Mouse (Mus musculus) heart, postnatal 0 days (tissue): ENCODE measurements around the gene Nup107. TPM values are rescaled to one million over a fixed set of nuclear protein-coding genes. Genes with fewer than 3 reads are reported as not detected.

Source experiments
- ATAC-seq: fragments of 200-750 bp; cut with Nextera tagmentation; 2 replicates; pipeline ENCODE4 v1.8.0; 2017; ENCODE audit warnings: low read depth, moderate number of reproducible peaks, moderate library complexity; ENCODE audit not compliant: insufficient read depth
- DNase-seq: peaks from one replicate; pipeline ENCODE4 v3.0.0-alpha.2; 2016; ENCODE audit warnings: low spot score
- H3K27ac ChIP-seq: fragments of 300-500 bp; sonication (generic); 2 replicates; pipeline ENCODE4 v1.5.1; 2014; ENCODE audit warnings: low read depth, mild to moderate bottlenecking
- H3K27me3 ChIP-seq: fragments of 300-500 bp; sonication (generic); 2 replicates; pipeline ENCODE4 v1.6.1; 2014; ENCODE audit warnings: low read length, mixed read lengths; ENCODE audit not compliant: control insufficient read depth, insufficient read depth
- H3K36me3 ChIP-seq: fragments of 300-500 bp; sonication (generic); replicated peaks from 2 replicates; pipeline ENCODE4 v1.6.1; 2014; ENCODE audit warnings: low read length, mixed read lengths; ENCODE audit not compliant: control insufficient read depth, insufficient read depth
- H3K4me1 ChIP-seq: fragments of 300-500 bp; sonication (generic); 2 replicates; pipeline ENCODE4 v1.6.1; 2014; ENCODE audit warnings: antibody characterized with exemption; ENCODE audit not compliant: control insufficient read depth, insufficient read depth
- H3K4me2 ChIP-seq: fragments of 300-500 bp; sonication (generic); 2 replicates; pipeline ENCODE4 v1.6.1; 2014; ENCODE audit warnings: low read depth, mild to moderate bottlenecking, low read length, moderate library complexity
- H3K4me3 ChIP-seq: fragments of 300-500 bp; sonication (generic); 2 replicates; pipeline ENCODE4 v1.5.1; 2014; ENCODE audit warnings: low read depth, low read length
- H3K9ac ChIP-seq: fragments of 300-500 bp; sonication (generic); replicated peaks from 2 replicates; pipeline ENCODE4 v1.6.1; 2014; ENCODE audit warnings: low read depth, low read length, mixed read lengths
- H3K9me3 ChIP-seq: fragments of 300-500 bp; sonication (generic); replicated peaks from 2 replicates; pipeline ENCODE4 v1.6.1; 2016; ENCODE audit warnings: low read length; ENCODE audit not compliant: control insufficient read depth
- CTCF ChIP-seq: IDR thresholded peaks from 2 replicates; pipeline ENCODE4 v1.5.1; 2016; ENCODE audit warnings: antibody characterized with exemption, control low read depth, low read depth
- EP300 ChIP-seq: IDR thresholded peaks from 2 replicates; pipeline ENCODE4 v1.6.1; 2016; ENCODE audit warnings: antibody characterized with exemption, low read depth
- WGBS: fragments of 180-500 bp; shearing (Covaris S2); extraction: QIAGEN DNeasy Blood & Tissue Kit; methylation state at CpG from one replicate; pipeline ENCODE4 v1.1.7; 2014; 5-methylcytosine and 5-hydroxymethylcytosine counted together
- polyA plus RNA-seq: library from polyadenylated mRNA; unstranded; fragments of >200 nt; fragmentation: Nextera tagmentation; extraction: Ambion mirVana; gene quantifications from 2 replicates; pipeline ENCODE4 v1.2.1, GENCODE M21; 2015
- total RNA-seq: library from RNA; depleted of rRNA; stranded (reverse); fragments of >200 nt; gene quantifications from 2 replicates; pipeline ENCODE4 v1.2.3, GENCODE M21; 2014; ENCODE audit warnings: low replicate concordance

Gene Nup107
- total and polyA plus RNA-seq, 2 experiments from 2014 or later, result 18.6 to 23.6 TPM

- TF ChIP-seq CTCF (no peak), EP300 (no peak)
- no peak overlapping the region for H3K4me3 ChIP-seq
Measured at GRCm38 (mm10) chr10:117743917-117744316, 48.6 kb downstream of the Nup107 start.

GRCm38 (mm10) chr10:117743182-117743581 lies 49.3 kb downstream of the Nup107 start:
- 91% methylated on average over 2 of the region's 2 CpGs for WGBS
- H3K4me2 ChIP-seq, result no peak overlapping the region
- DNase-seq, result no peak
- H3K4me3 ChIP-seq, result no peak overlapping the region
- H3K36me3 ChIP-seq, result peaks cover 11% of the 10 kb centered on the region
- no peak overlapping the region for H3K9ac ChIP-seq
- H3K27ac ChIP-seq, result no peak overlapping the region
- no peaks in the 10 kb centered on the region for H3K4me1 ChIP-seq
- no peaks in the 10 kb centered on the region for H3K9me3 ChIP-seq
- ATAC-seq, result no peak
- H3K27me3 ChIP-seq, result no peaks in the 10 kb centered on the region
- TF ChIP-seq EP300, result no peak
- no peak for TF ChIP-seq CTCF

More at GRCm38 (mm10) chr10:117743917-117744316, 48.6 kb downstream of the Nup107 start:
- WGBS, result 88% methylated on average over 4 of the region's 4 CpGs
- peaks cover 7% of the 10 kb centered on the region; the same call in 1 of the 2 replicates for H3K36me3 ChIP-seq
- H3K27ac ChIP-seq, result no peak overlapping the region
- no peak for DNase-seq
- H3K9me3 ChIP-seq, result no peaks in the 10 kb centered on the region
- ATAC-seq, result no peak
- H3K27me3 ChIP-seq, result no peaks in the 10 kb centered on the region
- H3K4me1 ChIP-seq, result no peaks in the 10 kb centered on the region
- H3K9ac ChIP-seq, result no peak overlapping the region
- no peak overlapping the region for H3K4me2 ChIP-seq

- WGBS, result 81% methylated on average over 4 of the region's 4 CpGs
- Histone ChIP-seq H3K4me1 (no peaks in the 10 kb centered on the region), H3K4me2 (no peak overlapping the region), H3K9ac (no peak overlapping the region; the same call in 1 of the 2 replicates), H3K27ac (no peak overlapping the region), H3K9me3 (no peaks in the 10 kb centered on the region), H3K27me3 (no peaks in the 10 kb centered on the region), H3K4me3 (no peak overlapping the region), H3K36me3 (peaks cover 13% of the 10 kb centered on the region)
- ATAC-seq (no peak), DNase-seq (no peak)
- no peak for TF ChIP-seq CTCF
- no peak for TF ChIP-seq EP300
Measured at GRCm38 (mm10) chr10:117742618-117743017, 49.9 kb downstream of the Nup107 start.

- no peak for ATAC-seq
Measured at GRCm38 (mm10) chr10:117741698-117742475, 50.6 kb downstream of the Nup107 start.

GRCm38 (mm10) chr10:117740921-117741320 lies 51.6 kb downstream of the Nup107 start:
- Histone ChIP-seq H3K9me3 (no peaks in the 10 kb centered on the region), H3K4me3 (no peak overlapping the region), H3K36me3 (peaks cover 13% of the 10 kb centered on the region), H3K4me1 (no peaks in the 10 kb centered on the region), H3K9ac (no peak overlapping the region), H3K27ac (no peak overlapping the region), H3K4me2 (no peak overlapping the region), H3K27me3 (no peaks in the 10 kb centered on the region)
- no peak for DNase-seq
- no peak for ATAC-seq
- no peak for TF ChIP-seq CTCF
- no peak for TF ChIP-seq EP300
- WGBS, result 77% methylated on average over 9 of the region's 9 CpGs

More at GRCm38 (mm10) chr10:117741698-117742475, 50.6 kb downstream of the Nup107 start:
- DNase-seq, result no peak
- Histone ChIP-seq H3K4me1 (no peaks in the 10 kb centered on the region), H3K27me3 (no peaks in the 10 kb centered on the region), H3K9me3 (no peaks in the 10 kb centered on the region), H3K27ac (no peak overlapping the region), H3K9ac (no peak overlapping the region; the same call in 1 of the 2 replicates), H3K4me3 (no peak overlapping the region), H3K4me2 (no peak overlapping the region), H3K36me3 (peaks cover 13% of the 10 kb centered on the region)
- TF ChIP-seq CTCF, result no peak
- TF ChIP-seq EP300, result no peak
- 81% methylated on average over 15 of the region's 15 CpGs for WGBS
